Mouse (Mus musculus) left cerebral cortex, postnatal 14 days (tissue): Measurements from ENCODE around the gene Fsip1. TPM values are rescaled to one million over a fixed set of nuclear protein-coding genes. Genes with fewer than 3 reads are reported as not detected.
"Not testable (repeated sequence)": the region's sequence is repeated elsewhere in the genome, so short reads cannot be mapped to it uniquely, and the experiment has no call there.

Experiments used
- DNase-seq, 2 experiments: peaks; one replicate each; pipeline ENCODE4 v3.0.0; 2021 to 2022; ENCODE audit warnings: low spot score in 2 of 2, mixed read lengths in 1 of 2
- intact Hi-C: fragments of 180-260 bp; cut with DNase I; formaldehyde crosslinking; loops from one replicate; pipeline ENCODE4 v1.15.1; 2025
- long read RNA-seq, 2 experiments: library from polyadenylated mRNA; stranded (forward); transcript quantifications; one replicate each; pipeline ENCODE4 v2.0.0; 2021
- total RNA-seq, 2 experiments: library from RNA; stranded (reverse); gene quantifications; 2 replicates each; pipeline ENCODE4 v1.2.3; 2021

Fsip1 gene
- under 1 TPM; 0.66 to 0.77 TPM for total RNA-seq
- long read RNA-seq, experiment 1, partial matches to known transcripts = 0 of 1 reads
- long read RNA-seq, experiment 1, other reads (novel, unspliced or antisense) = 0 of 1 reads
- long read RNA-seq, experiment 2 = 0 reads

DNA sequence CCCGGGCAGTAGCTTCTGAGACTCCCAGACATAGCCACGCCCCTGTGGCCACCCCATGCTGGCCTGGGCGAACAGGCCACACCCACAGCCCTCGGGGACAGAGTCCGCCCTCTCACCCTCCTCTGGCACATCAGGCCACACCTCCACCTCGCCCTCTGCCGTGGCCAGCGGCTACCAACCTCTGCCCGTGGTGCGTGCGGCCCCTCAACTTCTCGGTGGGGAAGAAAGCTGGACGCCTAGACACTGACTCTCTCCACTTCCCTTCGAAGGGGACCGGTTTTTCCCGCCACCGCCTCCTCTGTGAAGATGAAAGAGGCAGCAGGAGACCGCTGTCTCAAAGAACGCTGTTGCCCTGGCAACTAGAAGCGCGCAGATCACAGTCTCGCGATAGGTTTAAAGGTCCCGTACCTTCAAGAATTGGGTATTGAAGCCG lies at the start of gene Fsip1:
TSS of gene Fsip1 (minus strand) at position 346 of the 433 bp plus-strand sequence.
- DNase-seq = peak; percentile 72 to 85
- intact Hi-C loops = no loop called here

- no peak for DNase-seq
Measured at GRCm38 (mm10) chr2:118306522-118306895, 49.7 kb upstream of the Fsip1 start.

GRCm38 (mm10) chr2:118305827-118306521 lies 49.2 kb upstream of the Fsip1 start:
- DNase-seq = no peak
- intact Hi-C loops = no loop called here

More at GRCm38 (mm10) chr2:118306522-118306895, 49.7 kb upstream of the Fsip1 start:
- intact Hi-C loops = no loop called here

DNA sequence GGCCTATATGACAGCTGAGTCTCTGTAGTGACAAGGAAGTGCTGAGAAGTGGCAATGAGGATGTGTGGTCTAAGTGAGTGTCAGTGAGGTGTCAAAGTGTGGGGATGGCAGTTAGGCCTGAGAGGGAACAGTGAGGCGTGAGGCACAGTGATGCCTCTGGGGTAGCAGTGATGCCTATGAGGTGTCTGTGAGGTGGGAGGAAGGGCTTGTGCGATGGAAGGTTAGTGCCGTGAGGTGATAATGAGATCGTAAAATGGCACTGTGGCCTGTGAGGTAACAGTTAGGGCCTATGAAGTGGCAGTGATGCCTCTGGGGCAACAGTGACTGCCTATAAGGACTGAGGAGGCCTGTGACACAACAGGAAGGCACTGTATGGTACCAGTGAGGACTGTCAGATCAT lies 46.7 kb upstream of the Fsip1 start:
- no peak for DNase-seq
- intact Hi-C loops = no loop called here

DNA sequence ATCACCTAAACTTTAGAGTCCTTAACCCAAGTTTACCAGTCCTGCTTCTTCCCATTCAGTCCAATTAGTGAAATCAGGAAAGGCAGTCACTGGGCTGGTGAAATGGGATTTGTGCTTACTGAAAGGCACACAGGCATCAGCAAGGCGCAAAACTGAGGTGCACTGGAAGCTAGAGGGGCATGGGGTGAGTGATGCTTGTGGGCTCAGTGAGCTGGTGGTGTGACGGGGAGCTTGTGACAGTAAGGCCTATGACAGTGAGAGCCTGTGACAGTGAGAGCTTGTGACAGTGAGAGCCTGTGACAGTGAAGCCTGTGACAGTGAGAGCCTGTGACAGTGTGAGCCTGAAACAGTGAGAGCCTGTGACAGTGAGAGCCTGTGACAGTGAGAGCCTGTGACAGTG lies 44.9 kb upstream of the Fsip1 start:
- intact Hi-C loops = no loop called here
- no peak for DNase-seq

DNA sequence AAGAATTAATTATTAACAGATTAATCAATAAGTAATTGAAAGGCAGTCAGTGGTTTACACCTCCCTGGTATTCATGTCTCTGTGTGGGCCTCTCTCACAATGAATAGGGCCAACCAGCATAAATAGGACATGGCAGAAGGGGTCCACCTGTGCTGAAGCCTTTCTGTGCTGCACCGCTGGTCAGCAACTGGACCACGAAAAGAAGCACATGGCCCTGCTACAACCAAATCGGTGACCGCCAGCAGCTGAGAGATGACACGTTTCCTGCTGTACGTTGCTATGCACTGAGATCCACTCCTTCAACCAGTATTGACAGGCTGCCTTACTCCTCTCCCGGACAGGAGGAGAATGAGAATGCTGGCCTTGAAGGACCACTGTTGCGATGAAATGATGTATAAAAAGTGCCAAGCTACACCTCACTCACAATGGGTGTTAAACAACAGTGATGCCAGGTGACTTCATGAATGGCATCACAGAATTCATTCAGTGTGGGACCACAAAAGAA lies 44.3 kb upstream of the Fsip1 start:
- intact Hi-C loops = no loop called here
- DNase-seq = no peak

DNA sequence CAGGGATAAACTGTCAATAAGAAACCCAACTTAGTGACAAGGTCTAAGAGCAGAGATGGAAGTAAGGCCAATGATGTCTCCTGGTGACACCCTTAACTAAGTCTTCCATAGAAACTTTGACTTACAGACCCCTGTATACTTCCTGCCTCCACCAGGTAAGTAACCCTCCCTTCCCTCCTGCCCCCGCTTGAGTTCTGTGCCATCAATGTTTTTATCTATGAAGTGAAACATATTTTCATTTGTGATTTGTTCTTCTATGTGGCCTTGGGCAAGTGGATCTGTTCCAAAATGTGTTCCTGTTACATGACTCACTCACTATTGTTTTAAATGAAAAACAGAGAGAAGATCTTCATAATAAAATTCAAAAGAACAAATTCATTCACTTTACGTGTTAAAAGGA lies 43.2 kb upstream of the Fsip1 start:
- intact Hi-C loops = no loop called here

DNA sequence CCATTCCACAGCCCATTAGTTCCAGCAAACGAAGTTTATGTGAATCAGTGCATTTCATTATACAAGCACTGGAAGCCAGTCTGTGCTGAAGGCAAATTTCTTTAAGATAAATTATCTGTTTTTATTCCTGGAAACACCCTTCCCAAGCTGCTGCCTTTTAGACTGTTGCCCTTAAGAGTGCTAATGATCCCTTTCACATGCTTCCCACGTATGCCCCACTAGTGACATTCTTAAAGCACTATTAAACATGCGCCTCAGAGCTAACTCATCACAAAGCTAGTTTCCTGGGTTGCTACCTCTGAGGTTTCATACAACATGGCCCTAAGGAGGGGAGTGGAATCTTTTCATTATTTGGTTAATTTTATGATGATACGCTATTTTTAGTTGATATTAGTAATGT lies 41.8 kb upstream of the Fsip1 start:
- intact Hi-C loops = no loop called here
- no peak for DNase-seq

More for the DNA sequence above, 43.2 kb upstream of the Fsip1 start:
- no peak for DNase-seq

GRCm38 (mm10) chr2:118297966-118298365 lies 41.2 kb upstream of the Fsip1 start:
- no peak for DNase-seq
- intact Hi-C loops = no loop called here

GRCm38 (mm10) chr2:118295505-118295904 lies 38.7 kb upstream of the Fsip1 start:
- intact Hi-C loops = no loop called here
- no peak for DNase-seq

- intact Hi-C loops = no loop called here
- DNase-seq = no peak
Measured at GRCm38 (mm10) chr2:118293583-118293982, 36.8 kb upstream of the Fsip1 start.

DNA sequence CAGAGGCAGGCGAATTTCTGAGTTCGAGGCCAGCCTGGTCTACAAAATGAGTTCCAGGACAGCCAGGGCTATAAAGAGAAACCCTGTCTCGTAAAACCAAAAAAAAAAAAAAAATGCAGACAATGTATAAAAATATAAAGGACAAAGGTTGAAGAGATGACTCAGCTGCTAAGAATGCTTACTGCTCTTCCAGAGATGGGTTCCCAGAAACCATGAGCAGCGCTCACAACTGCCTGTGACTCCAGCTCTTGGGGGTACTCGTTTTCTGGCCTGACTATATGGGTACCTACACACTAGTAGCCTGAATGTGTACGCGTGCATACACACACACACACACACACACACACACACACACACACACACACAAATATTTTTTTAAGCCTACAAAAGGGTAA lies 32.3 kb upstream of the Fsip1 start:
- DNase-seq, intact Hi-C loops: not testable (repeated sequence)

GRCm38 (mm10) chr2:118288326-118289065 lies 31.7 kb upstream of the Fsip1 start:
- intact Hi-C loops = no loop called here
- DNase-seq = no peak

DNA sequence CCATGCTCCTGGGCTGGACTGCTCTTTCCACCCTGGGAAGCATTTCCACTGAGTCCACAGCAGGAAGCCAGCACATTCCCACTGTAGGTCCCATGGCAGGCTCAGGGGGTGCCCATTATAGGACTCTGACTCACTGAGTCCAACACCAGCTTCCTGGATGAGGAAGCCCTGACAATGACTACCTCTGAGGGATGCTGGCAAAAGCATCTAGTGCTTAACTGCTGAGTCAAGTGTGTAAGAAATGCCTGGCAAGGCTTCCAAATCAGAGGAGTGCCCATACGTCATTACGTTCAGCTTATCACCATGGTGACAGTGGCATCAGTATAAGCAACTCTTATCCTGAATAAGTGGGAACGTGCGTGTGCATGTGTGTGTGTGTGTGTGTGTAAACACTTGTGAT lies 30.9 kb upstream of the Fsip1 start:
- intact Hi-C loops = no loop called here
- peak in 1 of 2 experiments; percentile 56 for DNase-seq

GRCm38 (mm10) chr2:118282467-118282866 lies 25.7 kb upstream of the Fsip1 start:
- intact Hi-C loops = no loop called here
- no peak for DNase-seq

DNA sequence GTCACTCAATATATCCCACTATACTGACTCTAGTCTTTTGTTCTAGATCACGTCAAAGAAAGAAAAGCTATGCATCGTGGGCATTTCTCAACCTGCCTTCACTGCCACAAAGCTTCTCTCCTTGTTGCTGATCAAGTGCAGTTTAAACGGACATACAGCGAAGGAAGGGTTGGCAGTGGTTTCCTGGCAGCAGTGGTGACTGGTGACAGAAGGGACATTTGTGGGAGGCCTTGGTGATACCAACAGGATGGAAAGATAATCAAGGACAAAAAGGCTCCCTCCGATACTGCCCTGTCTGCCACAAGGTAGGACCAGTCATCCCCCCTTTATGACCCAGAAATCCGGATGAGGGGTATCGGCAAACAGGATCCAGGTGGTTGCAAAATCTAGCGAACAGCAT lies 21.5 kb upstream of the Fsip1 start:
- intact Hi-C loops = no loop called here

DNA sequence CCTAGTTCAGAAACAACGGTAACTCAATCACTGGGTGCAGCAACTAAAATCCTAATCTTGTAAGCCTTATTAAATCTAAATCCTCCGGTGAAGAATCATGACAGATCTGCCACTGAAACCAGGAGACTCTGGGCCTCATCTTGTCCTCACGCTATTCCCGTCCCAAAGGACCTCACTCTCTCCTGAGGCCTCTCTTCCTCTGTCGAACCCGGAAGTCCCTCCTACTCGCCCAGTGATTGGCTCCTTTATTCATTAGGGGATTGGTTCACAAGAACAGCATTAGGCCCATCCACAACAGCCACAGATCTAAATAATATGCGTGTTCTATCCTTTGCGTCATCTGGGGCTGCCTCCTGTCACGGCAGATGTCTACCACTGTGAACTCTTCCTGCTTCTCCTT lies 14.8 kb upstream of the Fsip1 start:
- intact Hi-C loops = no loop called here
- no peak for DNase-seq

More for the DNA sequence above, 21.5 kb upstream of the Fsip1 start:
- DNase-seq = no peak

DNA sequence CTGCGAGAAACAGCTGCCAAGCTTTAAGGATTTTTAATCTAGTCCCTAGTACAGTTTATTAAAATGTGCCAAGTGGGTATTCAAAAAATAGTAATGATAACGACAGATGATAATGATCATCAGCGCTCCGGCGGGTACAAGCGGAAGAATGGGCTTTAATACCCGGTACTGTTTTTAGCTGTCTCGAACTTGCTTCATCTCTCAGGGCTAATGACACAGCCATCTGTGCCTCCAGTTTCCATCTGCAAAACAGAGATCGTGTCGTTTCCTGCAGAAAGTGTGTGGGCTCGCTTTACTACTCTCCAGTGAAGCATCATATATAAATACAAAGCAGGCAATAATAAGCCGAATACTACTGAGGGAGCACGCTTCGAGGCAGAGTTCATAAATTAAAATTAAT lies 13.4 kb upstream of the Fsip1 start:
- intact Hi-C loops = no loop called here
- DNase-seq = peak in 1 of 2 experiments; percentile 35

DNA sequence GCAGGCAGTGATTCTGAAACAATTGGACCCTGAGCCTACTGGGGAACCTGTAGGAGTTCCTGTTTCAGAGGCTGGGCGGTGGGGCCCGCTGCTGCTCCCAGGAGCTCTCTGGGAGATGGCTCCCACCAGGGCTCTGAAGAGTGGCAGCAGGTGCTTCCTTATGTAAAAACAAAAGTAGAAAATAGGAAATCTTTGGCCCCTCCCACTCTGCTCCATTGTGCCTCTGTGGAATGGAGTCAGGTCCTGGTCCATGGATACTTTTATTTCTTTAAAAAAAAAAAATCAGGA lies 7.1 kb upstream of the Fsip1 start:
- intact Hi-C loops = loop anchor here (2.0 to 10.0 kb wide), 6 partner anchors 75 to 621 kb away; partner anchors contain the start of genes Bub1b, Eif2ak4 and Srp14
- no peak for DNase-seq

GRCm38 (mm10) chr2:118263151-118263913 lies 6.6 kb upstream of the Fsip1 start:
- intact Hi-C loops = loop anchor here (2.0 to 10.0 kb wide), 6 partner anchors 75 to 621 kb away; partner anchors contain the start of genes Bub1b, Eif2ak4 and Srp14

More at GRCm38 (mm10) chr2:118263151-118263913, 6.6 kb upstream of the Fsip1 start:
- DNase-seq = peak; percentile 67 to 77
